Mouse (Mus musculus): ENCODE measurements around the gene Kmt5c.

Kmt5c gene

GRCm38 (mm10) chr7:4739041-4739543 lies 823 bp upstream of the Kmt5c start:
- DNase-seq (ENCODE audit: low read depth, low spot score) = no peak
- no peaks in the 10 kb centered on the region for H3K27me3 ChIP-seq (ENCODE audit: control insufficient read depth, insufficient read depth, low read length, poor library complexity, severe bottlenecking)
- no peaks in the 10 kb centered on the region; the same call in 1 of the 2 replicates for H3K36me3 ChIP-seq (ENCODE audit: control insufficient read depth, insufficient read depth, low read length, poor library complexity, severe bottlenecking)

- no peaks in the 10 kb centered on the region; the same call in 1 of the 2 replicates for H3K36me3 ChIP-seq (ENCODE audit: control insufficient read depth, insufficient read depth, low read length, poor library complexity, severe bottlenecking)
- H3K27me3 ChIP-seq (ENCODE audit: control insufficient read depth, insufficient read depth, low read length, poor library complexity, severe bottlenecking) = no peaks in the 10 kb centered on the region
- DNase-seq (ENCODE audit: low read depth, low spot score) = no peak
These were observed 403 bp downstream of the Kmt5c start for GRCm38 (mm10) chr7:4740309-4740727.

GRCm38 (mm10) chr7:4741151-4741550 lies 1.2 kb downstream of the Kmt5c start:
- peak; percentile 22 for DNase-seq (ENCODE audit: low read depth, low spot score)
- no peaks in the 10 kb centered on the region for H3K27me3 ChIP-seq (ENCODE audit: control insufficient read depth, insufficient read depth, low read length, poor library complexity, severe bottlenecking)
- H3K36me3 ChIP-seq (ENCODE audit: control insufficient read depth, insufficient read depth, low read length, poor library complexity, severe bottlenecking) = no peaks in the 10 kb centered on the region; the same call in 1 of the 2 replicates

GRCm38 (mm10) chr7:4741672-4742481 lies 2.0 kb downstream of the Kmt5c start:
- no peak for DNase-seq (ENCODE audit: low read depth, low spot score)
- no peaks in the 10 kb centered on the region; the same call in 1 of the 2 replicates for H3K36me3 ChIP-seq (ENCODE audit: control insufficient read depth, insufficient read depth, low read length, poor library complexity, severe bottlenecking)
- no peaks in the 10 kb centered on the region for H3K27me3 ChIP-seq (ENCODE audit: control insufficient read depth, insufficient read depth, low read length, poor library complexity, severe bottlenecking)

GRCm38 (mm10) chr7:4742482-4742819 lies 2.5 kb downstream of the Kmt5c start:
- Histone ChIP-seq H3K36me3 (ENCODE audit: control insufficient read depth, insufficient read depth, low read length, poor library complexity, severe bottlenecking) (no peaks in the 10 kb centered on the region; the same call in 1 of the 2 replicates), H3K27me3 (ENCODE audit: control insufficient read depth, insufficient read depth, low read length, poor library complexity, severe bottlenecking) (no peaks in the 10 kb centered on the region)
- no peak for DNase-seq (ENCODE audit: low read depth, low spot score)

- H3K36me3 ChIP-seq (ENCODE audit: control insufficient read depth, insufficient read depth, low read length, poor library complexity, severe bottlenecking) = no peaks in the 10 kb centered on the region; the same call in 1 of the 2 replicates
- no peaks in the 10 kb centered on the region for H3K27me3 ChIP-seq (ENCODE audit: control insufficient read depth, insufficient read depth, low read length, poor library complexity, severe bottlenecking)
- DNase-seq (ENCODE audit: low read depth, low spot score) = no peak
These were observed 3.4 kb downstream of the Kmt5c start for GRCm38 (mm10) chr7:4743354-4743753.

- no peaks in the 10 kb centered on the region; the same call in 1 of the 2 replicates for H3K36me3 ChIP-seq (ENCODE audit: control insufficient read depth, insufficient read depth, low read length, poor library complexity, severe bottlenecking)
- no peaks in the 10 kb centered on the region for H3K27me3 ChIP-seq (ENCODE audit: control insufficient read depth, insufficient read depth, low read length, poor library complexity, severe bottlenecking)
- DNase-seq (ENCODE audit: low read depth, low spot score) = no peak
These were observed 5.0 kb downstream of the Kmt5c start for GRCm38 (mm10) chr7:4744886-4745285.

- no peaks in the 10 kb centered on the region for H3K27me3 ChIP-seq (ENCODE audit: control insufficient read depth, insufficient read depth, low read length, poor library complexity, severe bottlenecking)
- no peak for DNase-seq (ENCODE audit: low read depth, low spot score)
These were observed 6.5 kb downstream of the Kmt5c start for GRCm38 (mm10) chr7:4746326-4746980.

GRCm38 (mm10) chr7:4747156-4747899 lies 7.4 kb downstream of the Kmt5c start:
- no peaks in the 10 kb centered on the region for H3K27me3 ChIP-seq (ENCODE audit: control insufficient read depth, insufficient read depth, low read length, poor library complexity, severe bottlenecking)

More at GRCm38 (mm10) chr7:4746326-4746980, 6.5 kb downstream of the Kmt5c start:
- no peaks in the 10 kb centered on the region; the same call in 1 of the 2 replicates for H3K36me3 ChIP-seq (ENCODE audit: control insufficient read depth, insufficient read depth, low read length, poor library complexity, severe bottlenecking)

GRCm38 (mm10) chr7:4748321-4748720 lies 8.4 kb downstream of the Kmt5c start:
- Histone ChIP-seq H3K27me3 (ENCODE audit: control insufficient read depth, insufficient read depth, low read length, poor library complexity, severe bottlenecking) (no peaks in the 10 kb centered on the region), H3K36me3 (ENCODE audit: control insufficient read depth, insufficient read depth, low read length, poor library complexity, severe bottlenecking) (no peaks in the 10 kb centered on the region)
- no peak for DNase-seq (ENCODE audit: low read depth, low spot score)

More at GRCm38 (mm10) chr7:4747156-4747899, 7.4 kb downstream of the Kmt5c start:
- H3K36me3 ChIP-seq (ENCODE audit: control insufficient read depth, insufficient read depth, low read length, poor library complexity, severe bottlenecking) = no peaks in the 10 kb centered on the region
- DNase-seq (ENCODE audit: low read depth, low spot score) = no peak

- DNase-seq (ENCODE audit: low read depth, low spot score) = no peak
- Histone ChIP-seq H3K36me3 (ENCODE audit: control insufficient read depth, insufficient read depth, low read length, poor library complexity, severe bottlenecking) (no peaks in the 10 kb centered on the region), H3K27me3 (ENCODE audit: control insufficient read depth, insufficient read depth, low read length, poor library complexity, severe bottlenecking) (no peaks in the 10 kb centered on the region)
These were observed 9.3 kb downstream of the Kmt5c start for GRCm38 (mm10) chr7:4749169-4749568.

GRCm38 (mm10) chr7:4751971-4752820 lies 12.3 kb downstream of the Kmt5c start:
- Histone ChIP-seq H3K27me3 (ENCODE audit: control insufficient read depth, insufficient read depth, low read length, poor library complexity, severe bottlenecking) (no peaks in the 10 kb centered on the region), H3K36me3 (ENCODE audit: control insufficient read depth, insufficient read depth, low read length, poor library complexity, severe bottlenecking) (no peaks in the 10 kb centered on the region)
- DNase-seq (ENCODE audit: low read depth, low spot score) = peak; percentile 23

GRCm38 (mm10) chr7:4752821-4753570 lies 13.1 kb downstream of the Kmt5c start, which contains the start of gene Cox6b2:
Cox6b2 (minus strand) TSS chr7:4753094.
- H3K36me3 ChIP-seq (ENCODE audit: control insufficient read depth, insufficient read depth, low read length, poor library complexity, severe bottlenecking) = no peaks in the 10 kb centered on the region
- DNase-seq (ENCODE audit: low read depth, low spot score) = peak; percentile 67
- H3K27me3 ChIP-seq (ENCODE audit: control insufficient read depth, insufficient read depth, low read length, poor library complexity, severe bottlenecking) = no peaks in the 10 kb centered on the region
